Mouse (Mus musculus) midbrain, embryonic 16.5 days (tissue): ENCODE data around the gene Timp2. TPM values are rescaled to one million over a fixed set of nuclear protein-coding genes. Genes with fewer than 3 reads are reported as not detected.
A peak's percentile ranks its signal among the peaks of the same experiment; 100 is the strongest.
"Not testable (repeated sequence)": the region's sequence is repeated elsewhere in the genome, so short reads cannot be mapped to it uniquely, and the experiment has no call there.

Experiments used
- ATAC-seq: fragments of 200-750 bp; cut with Nextera tagmentation; 2 replicates; pipeline ENCODE4 v1.8.0; 2017; ENCODE audit warnings: moderate TSS enrichment
- H3K27ac ChIP-seq: fragments of 300-500 bp; sonication (generic); 2 replicates; pipeline ENCODE4 v1.5.1; 2014; ENCODE audit warnings: mild to moderate bottlenecking, low read length, mixed read lengths
- H3K27me3 ChIP-seq: fragments of 300-500 bp; sonication (generic); 2 replicates; pipeline ENCODE4 v1.6.1; 2014; ENCODE audit warnings: low read depth, low read length, mixed read lengths; ENCODE audit not compliant: control insufficient read depth, insufficient read depth
- H3K36me3 ChIP-seq: fragments of 300-500 bp; sonication (generic); 2 replicates; pipeline ENCODE4 v1.6.1; 2014; ENCODE audit warnings: mild to moderate bottlenecking, low read length, moderate library complexity, mixed read lengths; ENCODE audit not compliant: control insufficient read depth, insufficient read depth
- H3K4me1 ChIP-seq: fragments of 300-500 bp; sonication (generic); 2 replicates; pipeline ENCODE4 v1.6.1; 2014; ENCODE audit warnings: mild to moderate bottlenecking, low read length, mixed read lengths; ENCODE audit not compliant: control insufficient read depth, insufficient read depth
- H3K4me2 ChIP-seq: fragments of 300-500 bp; sonication (generic); 2 replicates; pipeline ENCODE4 v1.6.1; 2014; ENCODE audit warnings: mild to moderate bottlenecking, low read length, mixed read lengths
- H3K4me3 ChIP-seq: fragments of 300-500 bp; sonication (generic); 2 replicates; pipeline ENCODE4 v1.5.1; 2014; ENCODE audit warnings: low read depth, mild to moderate bottlenecking, low read length, moderate library complexity, mixed read lengths
- H3K9ac ChIP-seq: fragments of 300-500 bp; sonication (generic); 2 replicates; pipeline ENCODE4 v1.6.1; 2014; ENCODE audit warnings: low read depth, low read length, mixed read lengths
- H3K9me3 ChIP-seq: fragments of 300-500 bp; sonication (generic); replicated peaks from 2 replicates; pipeline ENCODE4 v1.6.1; 2014; ENCODE audit warnings: mild to moderate bottlenecking, low read length, mixed read lengths; ENCODE audit not compliant: control insufficient read depth, poor library complexity, severe bottlenecking
- WGBS: fragments of 180-500 bp; shearing (Covaris S2); extraction: QIAGEN DNeasy Blood & Tissue Kit; methylation state at CpG from one replicate; pipeline ENCODE4 v1.1.7; 2014; 5-methylcytosine and 5-hydroxymethylcytosine counted together
- polyA plus RNA-seq: library from polyadenylated mRNA; unstranded; fragments of >200 nt; fragmentation: Nextera tagmentation; extraction: Ambion mirVana; gene quantifications from 2 replicates; pipeline ENCODE4 v1.2.1, GENCODE M21; 2015

The Timp2 gene
- polyA plus RNA-seq, 1 experiment from 2014 or later: 98.8 TPM

DNA sequence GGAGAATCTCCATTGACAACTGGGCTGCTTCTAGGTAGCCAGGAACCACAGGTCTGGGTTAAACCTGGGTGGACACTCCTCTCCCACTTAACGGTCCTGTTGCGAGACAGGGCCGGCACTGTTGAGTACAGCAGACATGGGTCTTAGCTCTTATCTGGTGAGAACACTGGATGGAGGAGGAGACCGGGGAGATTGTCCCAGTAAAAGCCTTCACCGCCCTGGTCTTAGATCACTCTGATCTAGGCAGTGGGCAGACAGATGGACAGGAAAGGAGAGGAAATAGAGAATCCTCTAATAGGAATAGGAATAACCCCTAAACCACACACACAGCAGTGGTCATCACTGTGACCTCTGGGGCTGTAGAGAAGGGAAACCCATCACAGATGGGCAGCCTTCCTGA, 31.6 kb downstream of the Timp2 start:
- no peaks in the 10 kb centered on the region for H3K27me3 ChIP-seq
- no peak overlapping the region for H3K27ac ChIP-seq
- H3K9me3 ChIP-seq: no peaks in the 10 kb centered on the region
- no peak overlapping the region for H3K4me3 ChIP-seq
- WGBS: 93% methylated on average over 5 of the region's 5 CpGs
- H3K36me3 ChIP-seq: peaks cover 8% of the 10 kb centered on the region
- H3K4me2 ChIP-seq: no peak overlapping the region
- H3K9ac ChIP-seq: no peak overlapping the region
- ATAC-seq: no peak
- H3K4me1 ChIP-seq: peaks cover 36% of the 10 kb centered on the region

DNA sequence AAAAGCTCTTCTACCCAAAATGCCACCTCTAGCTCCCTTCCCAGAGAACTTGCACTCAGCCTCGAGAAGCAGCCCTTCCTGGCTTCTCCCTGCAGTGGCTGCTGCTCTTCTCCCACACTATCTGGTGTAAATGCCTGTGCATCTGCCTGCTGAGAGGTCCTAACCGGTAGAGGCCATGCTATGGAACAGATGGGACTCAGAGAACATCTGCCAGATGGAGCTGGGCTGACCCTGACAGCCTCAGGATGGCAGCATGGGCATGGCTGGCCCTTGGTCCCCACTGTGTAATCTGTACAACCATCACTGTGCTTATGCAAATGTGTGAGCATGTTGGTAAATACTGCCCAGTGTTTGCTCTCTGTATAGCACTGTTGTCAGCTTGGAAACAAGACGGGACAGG, 32.9 kb downstream of the Timp2 start:
- Histone ChIP-seq H3K27ac (no peak overlapping the region), H3K4me2 (no peak overlapping the region), H3K9me3 (no peaks in the 10 kb centered on the region), H3K27me3 (no peaks in the 10 kb centered on the region), H3K9ac (no peak overlapping the region), H3K4me3 (no peak overlapping the region), H3K36me3 (peaks cover 10% of the 10 kb centered on the region), H3K4me1 (peaks cover 30% of the 10 kb centered on the region)
- 48% methylated on average over 3 of the region's 3 CpGs for WGBS
- no peak for ATAC-seq

DNA sequence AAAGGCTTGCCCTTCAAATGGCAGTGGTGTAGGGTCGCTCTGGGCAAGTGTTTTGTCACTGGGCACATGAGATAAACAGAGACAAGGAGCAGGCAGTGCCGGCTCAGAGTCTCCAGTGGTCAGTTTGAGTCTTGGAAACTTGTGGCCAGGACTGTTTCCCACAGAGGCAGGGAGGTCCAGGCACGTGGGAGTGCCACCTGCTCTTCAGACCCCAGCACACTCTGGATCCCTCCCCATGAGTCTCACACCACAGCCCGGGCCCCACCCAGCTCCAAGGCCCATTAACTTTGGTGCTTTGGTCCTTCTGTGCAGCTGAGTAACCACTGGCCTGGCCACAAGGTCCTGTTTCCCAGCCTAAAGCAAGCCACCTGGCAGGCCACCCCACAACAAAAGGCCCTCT, 33.6 kb downstream of the Timp2 start:
- Histone ChIP-seq H3K36me3 (peaks cover 10% of the 10 kb centered on the region), H3K27me3 (no peaks in the 10 kb centered on the region), H3K27ac (peak overlapping the region; percentile 47), H3K9me3 (no peaks in the 10 kb centered on the region), H3K4me1 (peaks cover 25% of the 10 kb centered on the region), H3K4me2 (no peak overlapping the region), H3K4me3 (no peak overlapping the region), H3K9ac (no peak overlapping the region)
- no peak for ATAC-seq
- 82% methylated on average over 4 of the region's 4 CpGs for WGBS

DNA sequence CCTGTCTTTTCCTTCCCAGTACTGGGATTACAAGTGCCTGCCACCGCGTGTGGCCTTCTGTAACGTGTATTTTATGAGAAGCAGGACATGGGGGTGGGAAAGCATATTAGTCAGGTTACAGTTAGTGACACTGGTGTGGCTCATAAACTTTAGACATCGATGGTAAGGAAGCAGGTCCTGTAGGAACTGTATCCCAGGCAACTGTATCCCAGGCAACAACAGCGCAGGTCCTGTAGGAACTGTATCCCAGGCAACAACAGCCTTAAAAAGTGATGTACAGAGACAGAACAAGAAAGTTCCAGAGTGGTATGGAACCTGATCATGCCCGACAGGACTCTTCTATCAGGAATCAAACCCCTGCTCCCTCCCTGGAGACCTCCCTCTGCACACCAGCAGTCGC, 34.0 kb downstream of the Timp2 start:
- H3K27me3 ChIP-seq: no peaks in the 10 kb centered on the region
- H3K4me2 ChIP-seq: no peak overlapping the region
- peaks cover 21% of the 10 kb centered on the region for H3K4me1 ChIP-seq
- no peak overlapping the region for H3K9ac ChIP-seq
- H3K4me3 ChIP-seq: no peak overlapping the region
- 62% methylated on average over 7 of the region's 7 CpGs for WGBS
- H3K27ac ChIP-seq: no peak overlapping the region; the same call in 1 of the 2 replicates
- no peaks in the 10 kb centered on the region for H3K9me3 ChIP-seq
- ATAC-seq: no peak; the same call in 1 of the 2 replicates
- H3K36me3 ChIP-seq: peaks cover 10% of the 10 kb centered on the region

DNA sequence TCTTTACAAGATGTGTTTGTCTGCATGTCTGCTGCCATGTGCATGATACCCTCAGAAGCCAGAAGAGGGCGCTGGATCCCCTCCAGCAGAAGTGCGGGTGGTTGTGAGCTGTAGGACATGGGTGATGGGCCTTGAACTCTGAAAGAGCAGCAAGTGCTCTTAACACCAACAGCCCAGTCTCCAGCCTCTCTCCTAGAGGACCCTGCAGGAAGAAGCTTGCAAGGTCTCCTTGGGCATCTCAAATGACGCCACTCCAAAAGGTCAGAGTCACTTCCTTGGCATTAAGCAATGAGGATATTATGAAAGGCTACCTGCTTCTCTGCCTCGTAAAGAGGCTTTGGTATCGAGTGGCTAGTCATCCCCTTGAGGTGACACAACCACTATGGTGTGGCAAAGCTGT, 36.9 kb downstream of the Timp2 start:
- no peak for ATAC-seq
- 72% methylated on average over 5 of the region's 5 CpGs for WGBS
- H3K9me3 ChIP-seq: no peaks in the 10 kb centered on the region

DNA sequence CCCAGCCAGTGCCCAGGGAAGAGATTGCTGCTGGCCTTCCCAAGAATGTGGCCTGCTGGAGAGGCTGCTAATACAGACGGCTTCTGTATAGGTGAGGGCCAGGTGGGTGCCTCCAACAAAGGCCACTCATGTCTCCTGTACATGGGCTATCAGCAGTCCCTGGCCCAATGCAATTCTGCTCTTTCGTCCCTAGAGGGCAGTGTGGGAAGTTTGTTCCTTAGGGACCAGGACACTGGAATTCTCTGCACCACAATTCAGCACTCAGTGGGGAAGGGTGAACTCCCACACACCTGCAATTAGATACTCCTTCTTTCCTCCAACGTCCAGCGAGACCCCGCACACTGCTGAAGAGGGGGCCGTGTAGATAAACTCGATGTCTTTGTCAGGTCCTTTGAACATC, 38.4 kb downstream of the Timp2 start:
- Histone ChIP-seq H3K4me3 (no peak overlapping the region), H3K9ac (no peak overlapping the region), H3K4me1 (peaks cover 13% of the 10 kb centered on the region), H3K27ac (no peak overlapping the region), H3K4me2 (no peak overlapping the region), H3K9me3 (no peaks in the 10 kb centered on the region), H3K27me3 (no peaks in the 10 kb centered on the region), H3K36me3 (peaks cover 14% of the 10 kb centered on the region)
- peak; percentile 54; the same call in 1 of the 2 replicates for ATAC-seq
- 24% methylated on average over 7 of the region's 7 CpGs for WGBS

More for the DNA sequence above, 36.9 kb downstream of the Timp2 start:
- no peak overlapping the region for H3K27ac ChIP-seq
- peaks cover 20% of the 10 kb centered on the region for H3K4me1 ChIP-seq
- no peak overlapping the region for H3K4me2 ChIP-seq
- H3K4me3 ChIP-seq: no peak overlapping the region
- H3K9ac ChIP-seq: no peak overlapping the region
- H3K27me3 ChIP-seq: no peaks in the 10 kb centered on the region
- H3K36me3 ChIP-seq: peaks cover 11% of the 10 kb centered on the region

DNA sequence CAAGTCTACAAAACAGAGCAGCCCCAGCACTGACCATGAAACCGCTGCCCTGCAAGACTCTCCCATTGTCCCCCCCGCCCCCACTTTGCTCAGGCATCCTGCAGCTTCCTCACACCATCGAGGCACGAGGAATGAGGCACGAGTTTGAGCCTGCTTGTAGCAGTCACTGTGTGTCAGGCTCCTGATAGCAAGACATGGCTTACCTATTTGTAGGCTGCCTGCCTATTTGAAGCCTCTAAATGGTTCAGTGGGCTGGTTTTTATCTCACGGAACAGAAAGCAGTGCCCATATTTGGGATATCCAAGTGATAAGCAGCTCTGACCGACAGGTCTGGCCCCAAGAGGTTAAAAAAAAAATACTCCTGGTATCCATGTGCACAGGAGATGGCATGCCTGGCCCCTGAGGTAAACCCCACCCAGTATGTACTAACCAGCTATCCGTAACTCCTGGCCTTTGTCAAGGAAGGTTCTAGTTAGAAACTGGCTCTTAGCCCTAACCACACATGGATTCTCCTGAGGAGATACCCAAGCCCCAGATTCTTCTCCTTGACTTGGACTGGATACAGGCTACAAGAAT, 39.2 kb downstream of the Timp2 start:
- no peak overlapping the region for H3K9ac ChIP-seq
- no peak for ATAC-seq
- WGBS: 92% methylated on average over 8 of the region's 8 CpGs
- no peak overlapping the region for H3K27ac ChIP-seq
- no peaks in the 10 kb centered on the region for H3K9me3 ChIP-seq
- H3K36me3 ChIP-seq: peaks cover 14% of the 10 kb centered on the region
- peaks cover 5% of the 10 kb centered on the region for H3K4me1 ChIP-seq
- no peak overlapping the region for H3K4me2 ChIP-seq
- no peak overlapping the region for H3K4me3 ChIP-seq
- no peaks in the 10 kb centered on the region for H3K27me3 ChIP-seq

DNA sequence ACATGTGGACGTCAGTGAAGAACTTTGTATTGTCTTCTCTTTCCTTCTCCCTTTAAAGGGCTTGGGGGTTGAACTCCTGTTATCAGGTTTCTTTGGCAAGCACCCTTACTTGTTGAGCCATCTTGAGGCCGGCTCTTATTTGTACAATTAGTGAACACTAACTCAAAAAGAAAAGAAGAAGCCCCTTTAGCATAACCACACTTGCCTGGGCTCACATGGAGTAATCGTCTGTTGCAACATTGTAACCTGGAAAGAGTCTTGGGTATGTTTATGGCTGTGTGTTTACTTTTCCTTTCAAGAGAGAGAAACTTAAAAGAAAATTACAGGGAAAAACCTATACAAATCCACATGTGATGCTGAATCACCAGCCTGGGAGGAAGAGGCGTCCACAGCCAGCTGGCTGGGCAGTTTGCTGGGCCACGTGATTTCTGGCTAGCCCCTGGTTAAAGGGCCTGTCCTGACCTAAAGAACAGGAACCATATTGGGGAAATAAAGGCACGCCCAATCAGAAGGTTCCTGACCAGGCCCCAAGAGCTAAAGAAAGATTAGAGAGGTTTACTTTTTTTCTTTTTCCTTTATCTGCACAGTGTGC, 43.3 kb downstream of the Timp2 start:
- H3K27ac ChIP-seq: no peak overlapping the region
- H3K36me3 ChIP-seq: peaks cover 21% of the 10 kb centered on the region
- H3K27me3 ChIP-seq: no peaks in the 10 kb centered on the region
- H3K4me2 ChIP-seq: no peak overlapping the region
- H3K9me3 ChIP-seq: no peaks in the 10 kb centered on the region
- ATAC-seq: no peak
- H3K4me1 ChIP-seq: no peaks in the 10 kb centered on the region
- no peak overlapping the region for H3K4me3 ChIP-seq
- H3K9ac ChIP-seq: no peak overlapping the region
- 86% methylated on average over 6 of the region's 6 CpGs for WGBS

DNA sequence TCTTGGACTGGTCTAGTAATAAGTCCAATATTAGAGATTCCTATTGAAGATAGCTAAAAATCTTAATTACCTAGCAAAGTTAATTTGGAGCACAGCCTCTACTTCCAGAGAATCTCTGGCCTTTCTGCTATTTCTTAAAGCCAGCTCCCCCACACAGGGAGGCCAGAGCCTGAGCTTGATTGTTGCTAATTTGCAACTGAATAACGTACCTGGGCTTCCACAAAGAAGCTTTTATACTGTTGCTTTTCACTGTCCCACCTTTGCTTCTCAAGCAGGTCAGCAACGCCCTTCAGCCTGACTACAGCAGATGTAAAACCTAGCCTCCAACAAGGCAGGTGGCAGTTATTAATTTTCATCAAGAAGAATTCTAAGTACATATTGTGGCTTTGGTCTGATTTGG, 47.6 kb downstream of the Timp2 start:
- not testable (repeated sequence) for H3K27ac ChIP-seq, ATAC-seq, H3K27me3 ChIP-seq, H3K4me2 ChIP-seq, H3K9ac ChIP-seq, H3K9me3 ChIP-seq, H3K4me3 ChIP-seq, H3K4me1 ChIP-seq
- WGBS: 86% methylated on average over 2 of the region's 2 CpGs
- peaks cover 18% of the 10 kb centered on the region for H3K36me3 ChIP-seq
